8 mouse cellular contexts compared by ENCODE assay signal in the genomic region with DNA sequence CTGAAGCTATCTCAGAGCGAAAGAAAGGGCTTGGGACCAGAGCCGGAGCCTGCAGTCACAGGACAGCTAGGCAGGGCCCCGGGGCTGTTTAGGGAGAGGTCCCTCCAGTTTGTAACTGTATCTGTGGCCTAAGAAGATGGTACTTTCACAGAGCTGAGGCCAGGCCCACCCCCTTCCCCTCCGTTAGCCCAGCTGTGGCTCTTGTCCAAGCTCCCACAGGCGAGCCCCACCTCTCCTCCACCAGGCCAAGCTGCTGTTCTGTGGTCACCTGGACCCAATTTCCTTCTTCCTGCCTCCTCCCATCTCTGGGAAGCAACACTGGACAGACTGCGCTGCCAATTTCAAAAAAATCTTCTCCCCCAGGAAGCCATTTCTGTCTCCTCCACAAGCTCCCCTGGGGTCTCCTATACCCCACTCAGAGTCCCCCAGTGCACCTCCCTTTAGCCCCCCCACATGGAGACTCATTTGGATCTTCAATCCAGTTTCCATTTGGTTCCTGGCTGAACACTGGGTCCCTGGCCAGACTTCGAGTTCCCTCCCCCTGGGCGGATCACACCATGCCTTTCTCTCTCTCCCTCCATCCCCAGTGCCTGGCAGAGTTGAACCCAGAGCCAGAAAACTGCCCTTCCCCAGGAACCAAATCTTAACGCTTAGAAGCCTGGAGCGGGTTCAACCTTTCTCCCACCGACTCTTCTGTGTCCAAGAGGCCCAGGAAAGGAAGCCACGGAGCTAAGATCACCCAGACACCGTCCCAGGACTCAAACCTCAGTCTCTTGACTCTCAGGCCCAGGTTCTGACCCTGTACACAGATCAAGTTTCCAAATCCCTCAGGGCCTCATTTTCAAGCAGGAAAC. TPM values are rescaled to one million over a fixed set of nuclear protein-coding genes. Genes with fewer than 3 reads are reported as not detected.
A peak's percentile ranks its signal among the peaks of the same experiment; 100 is the strongest.
DNase-seq lines count a peak whose midpoint lies in the region; ATAC-seq and TF ChIP-seq lines count a peak whose summit lies in the region.
"Had no signal": no experiment of that assay in that cellular context is flagged by ENCODE, and none has a peak within 500 bp of the region (broad histone marks: within the 10 kb centered on the region; RNA-seq: fewer than 3 reads in every experiment).

No protein-coding gene starts in this region.

- no peaks in the 10 kb centered on the region for H3K36me3 ChIP-seq in midbrain, postnatal 0 days (ENCODE audit: insufficient read depth, low read length)
- H3K36me3 ChIP-seq in midbrain, embryonic 13.5 days, result no peaks in the 10 kb centered on the region
- no peaks in the 10 kb centered on the region for H3K36me3 ChIP-seq in midbrain, embryonic 11.5 days (ENCODE audit: control insufficient read depth, insufficient read depth, low read length)
- H3K36me3 ChIP-seq in midbrain, embryonic 14.5 days (ENCODE audit: control insufficient read depth, insufficient read depth, low read length), result no peaks in the 10 kb centered on the region
- H3K36me3 ChIP-seq: hindbrain, embryonic 15.5 days had no signal

- ATAC-seq in midbrain, postnatal 0 days (ENCODE audit: low FRiP score), result no peak
- no peak for ATAC-seq in midbrain, embryonic 13.5 days
- ATAC-seq in midbrain, embryonic 11.5 days (ENCODE audit: low FRiP score), result no peak
- no peak for ATAC-seq in midbrain, embryonic 14.5 days (ENCODE audit: low FRiP score, low TSS enrichment)

- H3K27me3 ChIP-seq in midbrain, postnatal 0 days (ENCODE audit: insufficient read depth, low read length), result no peaks in the 10 kb centered on the region
- H3K27me3 ChIP-seq in midbrain, embryonic 13.5 days, result no peaks in the 10 kb centered on the region
- H3K27me3 ChIP-seq in midbrain, embryonic 11.5 days (ENCODE audit: control insufficient read depth, insufficient read depth, low read length), result no peaks in the 10 kb centered on the region
- no peaks in the 10 kb centered on the region for H3K27me3 ChIP-seq in midbrain, embryonic 14.5 days (ENCODE audit: control insufficient read depth, insufficient read depth, low read length)
- H3K27me3 ChIP-seq: hindbrain, embryonic 15.5 days had no signal

- intact Hi-C loops in gastrocnemius, adult 2 months (cut with DNase I), result no loop called here

- DNase-seq in midbrain, postnatal 0 days (ENCODE audit: low spot score), result no peak
- peak; percentile 79 for DNase-seq in gastrocnemius, adult 2 months
- peak; percentile 40 for DNase-seq in heart, postnatal 4 days
- no peak for DNase-seq in thymus, adult 18-20 months
- no peak for DNase-seq in midbrain, embryonic 11.5 days (ENCODE audit: low spot score, missing footprints)
- DNase-seq in midbrain, embryonic 14.5 days, result no peak

- H3K27ac ChIP-seq in midbrain, postnatal 0 days (ENCODE audit: low read depth, low read length), result peak overlapping the region; percentile 19; the same call in 1 of the 2 replicates
- H3K27ac ChIP-seq in midbrain, embryonic 13.5 days, result no peak overlapping the region
- peak overlapping the region; percentile 88 for H3K27ac ChIP-seq in gastrocnemius, adult 2 months
- H3K27ac ChIP-seq in midbrain, embryonic 11.5 days (ENCODE audit: low read depth, low read length), result no peak overlapping the region
- H3K27ac ChIP-seq in midbrain, embryonic 14.5 days (replicated peaks; ENCODE audit: low read depth, low read length), result no peak overlapping the region
- H3K27ac ChIP-seq: hindbrain, embryonic 15.5 days had no signal

- no peak overlapping the region for H3K9ac ChIP-seq in midbrain, postnatal 0 days (replicated peaks; ENCODE audit: low read length, poor library complexity, severe bottlenecking)
- no peak overlapping the region for H3K9ac ChIP-seq in midbrain, embryonic 13.5 days (replicated peaks)
- H3K9ac ChIP-seq in midbrain, embryonic 11.5 days (ENCODE audit: low read length), result no peak overlapping the region
- no peak overlapping the region for H3K9ac ChIP-seq in midbrain, embryonic 14.5 days (replicated peaks; ENCODE audit: low read length)
- H3K9ac ChIP-seq: hindbrain, embryonic 15.5 days had no signal

- H3K4me3 ChIP-seq in midbrain, postnatal 0 days (ENCODE audit: low read depth, low read length), result no peak overlapping the region
- H3K4me3 ChIP-seq in midbrain, embryonic 13.5 days (replicated peaks), result no peak overlapping the region
- peak overlapping the region; percentile 28 for H3K4me3 ChIP-seq in gastrocnemius, adult 2 months
- H3K4me3 ChIP-seq in midbrain, embryonic 11.5 days (ENCODE audit: low read depth, low read length), result no peak overlapping the region
- H3K4me3 ChIP-seq in midbrain, embryonic 14.5 days (replicated peaks; ENCODE audit: low read depth, low read length), result no peak overlapping the region
- H3K4me3 ChIP-seq: hindbrain, embryonic 15.5 days had no signal

- WGBS in midbrain, postnatal 0 days, result 74% methylated on average over 13 of the region's 13 CpGs
- WGBS in midbrain, embryonic 13.5 days, result 82% methylated on average over 13 of the region's 13 CpGs
- 75% methylated on average over 13 of the region's 13 CpGs for WGBS in midbrain, embryonic 11.5 days
- 80% methylated on average over 13 of the region's 13 CpGs for WGBS in midbrain, embryonic 14.5 days

- no peaks in the 10 kb centered on the region for H3K4me1 ChIP-seq in midbrain, postnatal 0 days (ENCODE audit: insufficient read depth, low read length)
- H3K4me1 ChIP-seq in midbrain, embryonic 13.5 days (replicated peaks), result peaks cover under 1% of the 10 kb centered on the region; the same call in 1 of the 2 replicates
- H3K4me1 ChIP-seq in midbrain, embryonic 11.5 days (ENCODE audit: control insufficient read depth, insufficient read depth, low read length), result peaks cover 2% of the 10 kb centered on the region; the same call in 1 of the 2 replicates
- no peaks in the 10 kb centered on the region for H3K4me1 ChIP-seq in midbrain, embryonic 14.5 days (ENCODE audit: control insufficient read depth, insufficient read depth, low read length)

- no peak overlapping the region for H3K4me2 ChIP-seq in midbrain, postnatal 0 days (ENCODE audit: low read depth, low read length, poor library complexity, severe bottlenecking)
- no peak overlapping the region for H3K4me2 ChIP-seq in midbrain, embryonic 13.5 days (replicated peaks)
- no peak overlapping the region for H3K4me2 ChIP-seq in midbrain, embryonic 11.5 days
- H3K4me2 ChIP-seq in midbrain, embryonic 14.5 days (ENCODE audit: low read length), result no peak overlapping the region
- H3K4me2 ChIP-seq: hindbrain, embryonic 15.5 days had no signal

- no peaks in the 10 kb centered on the region for H3K9me3 ChIP-seq in midbrain, postnatal 0 days (ENCODE audit: low read length)
- H3K9me3 ChIP-seq in midbrain, embryonic 13.5 days, result no peaks in the 10 kb centered on the region
- no peaks in the 10 kb centered on the region for H3K9me3 ChIP-seq in midbrain, embryonic 11.5 days (ENCODE audit: control insufficient read depth, low read length)
- no peaks in the 10 kb centered on the region for H3K9me3 ChIP-seq in midbrain, embryonic 14.5 days (ENCODE audit: control insufficient read depth, low read length)
- H3K9me3 ChIP-seq: hindbrain, embryonic 15.5 days had no signal

- TF ChIP-seq CTCF in midbrain, postnatal 0 days (IDR thresholded peaks at IDR 0.05), result no peak
- no peak for TF ChIP-seq CTCF in gastrocnemius, adult 2 months (IDR thresholded peaks at IDR 0.05)

RNA-seq across cellular contexts. Expression of a gene that starts 21.6 kb away (rescaled TPM):
- 18.3 and 19.6 TPM in 2 replicates for total RNA-seq in midbrain, postnatal 0 days (2014; rRNA removed)
- 19.1 and 26.0 TPM in 2 replicates for polyA plus RNA-seq in midbrain, postnatal 0 days (2015; fragmentation: Nextera tagmentation; extraction: Ambion mirVana)
- 28.8 and 34.2 TPM in 2 replicates for polyA plus RNA-seq in midbrain, embryonic 13.5 days (2015; fragmentation: Nextera tagmentation; extraction: Ambion mirVana)
- total RNA-seq in gastrocnemius, adult 2 months (2021), result 10 to 100 TPM; 34.9 to 35.6 TPM
- 100 to 1,000 TPM; 141 to 149 TPM for total RNA-seq in heart, postnatal 4 days (2021)
- 38.3 and 40.1 TPM in 2 replicates for polyA plus RNA-seq in midbrain, embryonic 11.5 days (2014; fragmentation: Nextera tagmentation; extraction: Ambion mirVana)
- polyA plus RNA-seq in midbrain, embryonic 14.5 days (2014; fragmentation: Nextera tagmentation; extraction: Ambion mirVana), result 19.6 and 23.1 TPM in 2 replicates

Comparison
In these comparisons a context has a peak if more than half of its experiments do, and no peak if none do; other contexts are left out.
1. H3K27ac ChIP-seq: peak in midbrain, postnatal 0 days (single experiment) and gastrocnemius, adult 2 months (single experiment); none in midbrain, embryonic 13.5 days (single experiment), midbrain, embryonic 11.5 days (single experiment) and midbrain, embryonic 14.5 days (single experiment).
2. DNase-seq: peak in gastrocnemius, adult 2 months (single experiment) and heart, postnatal 4 days (single experiment); none in midbrain, postnatal 0 days (single experiment), thymus, adult 18-20 months (0 of 2), midbrain, embryonic 11.5 days (single experiment) and midbrain, embryonic 14.5 days (single experiment).